Mouse (Mus musculus) liver, embryonic 14.5 days (tissue): ENCODE measurements around the gene Stk17b.

Source experiments
- CTCF ChIP-seq: IDR thresholded peaks from 2 replicates; pipeline ENCODE4 v1.5.1; 2016; ENCODE audit warnings: antibody characterized with exemption, low read depth, control low read depth
- EP300 ChIP-seq: IDR thresholded peaks from 2 replicates; pipeline ENCODE4 v1.6.1; 2016; ENCODE audit warnings: antibody characterized with exemption, low read depth

- TF ChIP-seq CTCF (no peak), EP300 (no peak)
Observed at GRCm38 (mm10) chr1:53811919-53812318, 26.9 kb upstream of the Stk17b start.
